Mouse (Mus musculus): ENCODE results near the gene Gm49388.

DNA sequence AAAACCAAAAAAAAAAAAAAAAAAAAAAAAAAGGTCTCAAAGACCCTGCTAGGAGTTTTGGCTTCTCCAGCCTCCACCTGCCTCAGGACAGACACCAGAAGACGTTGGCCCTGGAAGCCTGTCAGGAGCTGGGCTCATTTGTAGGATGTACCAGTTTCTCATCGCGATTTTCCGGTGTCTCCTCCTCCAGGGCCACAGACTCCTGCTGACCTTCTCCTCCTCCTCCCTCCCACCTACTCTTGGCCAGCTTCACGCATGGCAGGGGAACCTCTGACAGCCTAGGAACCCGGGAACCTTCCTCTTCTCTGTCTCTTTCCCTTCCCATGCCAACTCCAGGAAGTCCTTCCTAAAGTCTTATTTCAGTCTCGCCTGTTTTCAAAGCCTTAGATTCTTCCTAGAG, 31.6 kb downstream of the Gm49388 start:
- no peak for TF ChIP-seq CTCF (IDR thresholded peaks at IDR 0.05; ENCODE audit: low read depth)
- TF ChIP-seq EP300 (optimal IDR thresholded peaks at IDR 0.05): no peak
